In the genomic region with DNA sequence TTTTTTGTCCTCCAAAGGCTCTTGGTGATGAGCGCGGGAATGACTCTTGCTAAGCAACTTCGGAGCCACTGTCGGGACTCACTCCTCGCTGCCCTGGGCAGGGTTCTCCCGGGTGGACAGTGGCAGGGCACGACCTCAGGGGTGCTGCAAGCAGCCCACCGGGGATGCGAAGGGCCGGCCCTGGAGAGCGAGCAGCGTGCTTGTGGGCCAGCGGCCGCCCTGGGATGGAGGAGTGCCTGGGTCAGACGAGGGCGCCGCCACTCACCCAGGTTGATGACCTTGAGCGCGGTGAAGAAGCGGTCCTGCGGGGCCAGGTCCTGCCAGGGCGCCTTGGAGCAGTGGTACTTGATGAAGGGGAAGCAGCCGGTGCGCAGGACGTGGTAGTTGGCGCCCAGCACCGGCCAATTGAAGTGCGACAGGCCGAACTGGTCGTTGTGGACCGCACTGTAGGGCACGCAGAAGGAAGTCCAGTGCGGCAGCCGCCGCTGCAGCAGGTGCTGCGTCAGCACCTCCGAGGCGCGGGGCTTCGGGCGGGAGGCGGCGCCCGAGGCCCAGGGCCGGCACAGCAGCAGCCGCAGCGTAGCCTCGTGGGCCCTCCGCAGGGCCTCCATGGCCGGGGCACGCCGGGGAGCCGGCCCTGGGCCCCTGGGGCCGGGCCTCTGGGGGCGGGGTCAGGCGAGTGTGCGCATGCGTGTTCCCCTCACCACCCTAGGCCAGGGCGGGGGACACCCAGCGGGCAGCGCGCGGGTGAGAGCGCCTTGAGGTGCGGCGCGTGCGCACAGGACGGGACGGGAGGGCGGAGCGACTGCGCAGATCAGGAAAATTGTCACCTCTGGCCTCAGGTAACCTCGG, we compare ENCODE assay signal across 8 mouse cellular contexts. TPM values are rescaled to one million over a fixed set of nuclear protein-coding genes. Genes with fewer than 3 reads are reported as not detected.
DNase-seq lines count a peak whose midpoint lies in the region; ATAC-seq and TF ChIP-seq lines count a peak whose summit lies in the region.

A gene (minus strand): TSS at position 636 of the 852 bp plus-strand sequence.

- DNase-seq in 3134 (ENCODE audit: extremely low read depth, insufficient read length, low spot score): peak; percentile 96
- peak; percentile 99 for DNase-seq in adrenal gland, postnatal 36 days
- DNase-seq in heart, adult 2 months: peak; percentile 98
- DNase-seq in kidney, adult 9 months: peak; percentile 97
- DNase-seq in limb, embryonic 14.5 days (ENCODE audit: low spot score): peak; percentile 86
- DNase-seq in midbrain, postnatal 0 days (ENCODE audit: low spot score): peak; percentile 90
- DNase-seq in spleen, postnatal 14 days (ENCODE audit: low spot score in 2 of 2): peak; percentile 95 to 96

- H3K4me2 ChIP-seq in embryonic facial prominence, embryonic 13.5 days: peak within 1 kb of the TSS; percentile 94
- H3K4me2 ChIP-seq in limb, embryonic 14.5 days (replicated peaks; ENCODE audit: low read depth, low read length, severe bottlenecking): peak within 1 kb of the TSS; percentile 61
- H3K4me2 ChIP-seq in midbrain, postnatal 0 days (ENCODE audit: low read depth, low read length, poor library complexity, severe bottlenecking): peak within 1 kb of the TSS; percentile 98

- peak; percentile 28 for TF ChIP-seq CTCF in heart, adult 2 months (IDR thresholded peaks at IDR 0.05)
- peak; percentile 11; the same call in 1 of the 2 replicates for TF ChIP-seq CTCF in midbrain, postnatal 0 days (IDR thresholded peaks at IDR 0.05)

- WGBS in embryonic facial prominence, embryonic 13.5 days: under 1% methylated on average over 68 of the region's 74 CpGs
- WGBS in heart, adult 2 months: under 1% methylated on average over 72 of the region's 74 CpGs
- WGBS in limb, embryonic 14.5 days: 2% methylated on average over 43 of the region's 74 CpGs
- under 1% methylated on average over 73 of the region's 74 CpGs for WGBS in midbrain, postnatal 0 days

- TF ChIP-seq EP300 in heart, adult 2 months (IDR thresholded peaks at IDR 0.05; ENCODE audit: insufficient read depth, low read depth, low read length): no peak

- H3K79me2 ChIP-seq in heart, adult 2 months (replicated peaks; ENCODE audit: control insufficient read depth, insufficient read depth, low read length): no peaks in the 10 kb centered on the region

- H3K9me3 ChIP-seq in embryonic facial prominence, embryonic 13.5 days: no peaks in the 10 kb centered on the region
- no peaks in the 10 kb centered on the region for H3K9me3 ChIP-seq in limb, embryonic 14.5 days (ENCODE audit: control insufficient read depth, low read length)
- H3K9me3 ChIP-seq in midbrain, postnatal 0 days (ENCODE audit: low read length): no peaks in the 10 kb centered on the region

- peak within 1 kb of the TSS; percentile 68 for H3K27ac ChIP-seq in embryonic facial prominence, embryonic 13.5 days
- H3K27ac ChIP-seq in heart, adult 2 months: peak within 1 kb of the TSS; percentile 93
- no peak within 1 kb of the TSS; the same call in 1 of the 2 replicates for H3K27ac ChIP-seq in limb, embryonic 14.5 days (replicated peaks; ENCODE audit: low read depth, low read length)
- peak within 1 kb of the TSS; percentile 78 for H3K27ac ChIP-seq in midbrain, postnatal 0 days (ENCODE audit: low read depth, low read length)

- peak within 1 kb of the TSS; percentile 92 for H3K9ac ChIP-seq in embryonic facial prominence, embryonic 13.5 days
- H3K9ac ChIP-seq in heart, adult 2 months (ENCODE audit: low read depth, low read length): peak within 1 kb of the TSS; percentile 88
- peak within 1 kb of the TSS; percentile 69 for H3K9ac ChIP-seq in limb, embryonic 14.5 days (ENCODE audit: low read depth, low read length, severe bottlenecking)
- H3K9ac ChIP-seq in midbrain, postnatal 0 days (replicated peaks; ENCODE audit: low read length, poor library complexity, severe bottlenecking): peak within 1 kb of the TSS; percentile 93

- H3K4me1 ChIP-seq in embryonic facial prominence, embryonic 13.5 days: peaks cover 9% of the 10 kb centered on the region; the same call in 1 of the 2 replicates
- H3K4me1 ChIP-seq in heart, adult 2 months (ENCODE audit: control insufficient read depth, insufficient read depth, low read length): peaks cover 6% of the 10 kb centered on the region
- H3K4me1 ChIP-seq in limb, embryonic 14.5 days (ENCODE audit: control insufficient read depth, insufficient read depth, low read length): peaks cover 2% of the 10 kb centered on the region; the same call in 1 of the 2 replicates
- H3K4me1 ChIP-seq in midbrain, postnatal 0 days (ENCODE audit: insufficient read depth, low read length): no peaks in the 10 kb centered on the region

- H3K4me3 ChIP-seq in embryonic facial prominence, embryonic 13.5 days: peak within 1 kb of the TSS; percentile 93
- peak within 1 kb of the TSS; percentile 77 for H3K4me3 ChIP-seq in heart, adult 2 months
- peak within 1 kb of the TSS; percentile 82 for H3K4me3 ChIP-seq in limb, embryonic 14.5 days (replicated peaks; ENCODE audit: low read length)
- peak within 1 kb of the TSS; percentile 94 for H3K4me3 ChIP-seq in midbrain, postnatal 0 days (ENCODE audit: low read depth, low read length)

- peak; percentile 83; the same call in 1 of the 2 replicates for TF ChIP-seq POLR2A in heart, adult 2 months (IDR thresholded peaks at IDR 0.05; ENCODE audit: insufficient read depth, low read depth, low read length)
- TF ChIP-seq POLR2A in limb, embryonic 14.5 days (IDR thresholded peaks at IDR 0.05; ENCODE audit: borderline replicate concordance, extremely low read depth, insufficient read depth, insufficient read length): 0 out of 2 replicates have a peak, but pooled peaks have one; percentile 45

- intact Hi-C loops in heart, adult 2 months (cut with DNase I): loop anchor here (1.0 to 10.0 kb wide), 3 partner anchors 22 to 267 kb away; a partner anchor contains a TSS

- H3K36me3 ChIP-seq in embryonic facial prominence, embryonic 13.5 days: no peaks in the 10 kb centered on the region
- peaks cover 10% of the 10 kb centered on the region for H3K36me3 ChIP-seq in heart, adult 2 months (ENCODE audit: control insufficient read depth, insufficient read depth, low read length)
- H3K36me3 ChIP-seq in limb, embryonic 14.5 days (ENCODE audit: control insufficient read depth, insufficient read depth, low read length): no peaks in the 10 kb centered on the region
- no peaks in the 10 kb centered on the region for H3K36me3 ChIP-seq in midbrain, postnatal 0 days (ENCODE audit: insufficient read depth, low read length)

- ATAC-seq in embryonic facial prominence, embryonic 13.5 days (ENCODE audit: insufficient number of reproducible peaks, insufficient read depth, low FRiP score, low TSS enrichment, low read depth): peak; percentile 95
- ATAC-seq in limb, embryonic 14.5 days (ENCODE audit: low FRiP score, low read depth): peak; percentile 91
- ATAC-seq in midbrain, postnatal 0 days (ENCODE audit: low FRiP score): peak; percentile 92

- H3K27me3 ChIP-seq in embryonic facial prominence, embryonic 13.5 days: no peaks in the 10 kb centered on the region
- H3K27me3 ChIP-seq in heart, adult 2 months (ENCODE audit: control insufficient read depth, insufficient read depth, low read length): no peaks in the 10 kb centered on the region
- H3K27me3 ChIP-seq in limb, embryonic 14.5 days (ENCODE audit: control insufficient read depth, insufficient read depth, low read length): no peaks in the 10 kb centered on the region
- no peaks in the 10 kb centered on the region for H3K27me3 ChIP-seq in midbrain, postnatal 0 days (ENCODE audit: insufficient read depth, low read length)

RNA-seq across cellular contexts. Expression of the gene that starts here (rescaled TPM):
- total RNA-seq in adrenal gland, postnatal 36 days (2021): 10 to 100 TPM; 39.5 to 65.7 TPM
- polyA plus RNA-seq in embryonic facial prominence, embryonic 13.5 days (2015; fragmentation: Nextera tagmentation; extraction: Ambion mirVana): 34.6 and 37.8 TPM in 2 replicates
- 10 to 100 TPM; 30.7 to 34.4 TPM for total RNA-seq in heart, adult 2 months (2021)
- polyA plus RNA-seq in heart, adult 2 months (2012; rRNA removed): 31.2 and 55.5 TPM in 2 replicates
- polyA plus RNA-seq in limb, embryonic 14.5 days (2012; rRNA removed): 23.0 and 40.7 TPM in 2 replicates
- 38.1 and 41.0 TPM in 2 replicates for polyA plus RNA-seq in limb, embryonic 14.5 days (2014; fragmentation: Nextera tagmentation; extraction: Ambion mirVana)
- total RNA-seq in midbrain, postnatal 0 days (2014; rRNA removed): 45.8 and 54.1 TPM in 2 replicates
- polyA plus RNA-seq in midbrain, postnatal 0 days (2015; fragmentation: Nextera tagmentation; extraction: Ambion mirVana): 82.8 and 98.4 TPM in 2 replicates
